Mouse (Mus musculus): ENCODE measurements around the gene Rcor3. TPM values are rescaled to one million over a fixed set of nuclear protein-coding genes. Genes with fewer than 3 reads are reported as not detected.

Rcor3 gene
- polyA plus RNA-seq, 1 experiment from 2014 or later = 16.8 TPM

DNA sequence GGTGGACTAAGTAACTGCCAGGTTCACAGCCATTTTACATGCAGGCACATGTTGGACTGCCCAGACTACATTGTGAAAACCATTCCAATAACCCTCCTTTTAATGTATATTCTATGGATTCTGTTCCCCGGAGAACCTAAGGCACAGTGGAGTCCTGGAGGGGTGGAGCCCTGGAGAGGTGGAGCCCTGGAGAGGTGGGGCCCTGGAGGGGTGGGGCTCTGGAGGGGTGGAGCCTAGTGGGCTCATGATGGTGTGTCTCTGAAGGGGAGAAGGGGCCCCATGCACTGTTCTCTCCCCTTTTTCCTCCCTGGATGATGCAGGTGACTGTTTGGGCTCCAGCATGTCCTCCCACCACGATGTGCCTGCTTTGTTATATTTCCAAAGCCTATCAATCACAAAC lies 69.7 kb downstream of the Rcor3 start:
- ATAC-seq = no peak

DNA sequence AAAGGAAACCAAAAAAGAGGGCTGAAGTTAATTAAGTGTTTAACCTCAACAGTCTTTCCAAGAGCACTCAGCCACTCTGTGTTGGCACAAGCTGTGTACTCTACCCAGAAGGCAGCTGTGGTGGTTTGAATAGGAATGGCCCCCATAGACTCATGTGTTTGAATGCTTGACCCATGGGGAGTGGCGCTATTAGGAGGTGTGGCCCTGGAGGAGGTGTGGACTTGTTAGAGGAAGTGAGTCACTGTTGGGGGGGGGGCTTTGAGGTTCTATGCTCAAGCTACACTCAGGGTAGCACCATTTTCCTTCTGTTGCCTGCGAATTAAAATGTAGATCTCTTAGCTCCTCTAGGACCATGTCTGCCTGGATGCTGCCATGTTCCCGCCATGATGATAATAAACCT lies 70.9 kb downstream of the Rcor3 start:
- Histone ChIP-seq H3K4me3 (ENCODE audit: low read depth, low read length) (no peak overlapping the region), H3K36me3 (ENCODE audit: control insufficient read depth, insufficient read depth) (peaks cover 64% of the 10 kb centered on the region), H3K27me3 (replicated peaks; ENCODE audit: control insufficient read depth, insufficient read depth, low read length) (no peaks in the 10 kb centered on the region), H3K9me3 (ENCODE audit: control insufficient read depth) (0 out of 2 replicates have a peak, but pooled peaks cover 4% of the 10 kb centered on the region), H3K4me2 (replicated peaks; ENCODE audit: low read depth) (no peak overlapping the region), H3K27ac (ENCODE audit: low read depth, low read length) (no peak overlapping the region), H3K4me1 (replicated peaks; ENCODE audit: control insufficient read depth, insufficient read depth, low read length) (0 out of 2 replicates have a peak, but pooled peaks cover 10% of the 10 kb centered on the region), H3K9ac (ENCODE audit: low read depth, low read length) (no peak overlapping the region)
- TF ChIP-seq CTCF (IDR thresholded peaks at IDR 0.05; ENCODE audit: low read depth) = no peak
- 99% methylated on average over 3 of the region's 3 CpGs for WGBS
- no peak for ATAC-seq

More for the DNA sequence above, 69.7 kb downstream of the Rcor3 start:
- Histone ChIP-seq H3K4me2 (replicated peaks; ENCODE audit: low read depth) (no peak overlapping the region), H3K36me3 (ENCODE audit: control insufficient read depth, insufficient read depth) (peaks cover 54% of the 10 kb centered on the region), H3K9ac (ENCODE audit: low read depth, low read length) (no peak overlapping the region), H3K4me3 (ENCODE audit: low read depth, low read length) (no peak overlapping the region), H3K4me1 (replicated peaks; ENCODE audit: control insufficient read depth, insufficient read depth, low read length) (0 out of 2 replicates have a peak, but pooled peaks cover 10% of the 10 kb centered on the region), H3K27me3 (replicated peaks; ENCODE audit: control insufficient read depth, insufficient read depth, low read length) (no peaks in the 10 kb centered on the region), H3K9me3 (ENCODE audit: control insufficient read depth) (0 out of 2 replicates have a peak, but pooled peaks cover 4% of the 10 kb centered on the region), H3K27ac (ENCODE audit: low read depth, low read length) (no peak overlapping the region)
- TF ChIP-seq CTCF (IDR thresholded peaks at IDR 0.05; ENCODE audit: low read depth) = no peak
- WGBS = 48% methylated on average over 2 of the region's 2 CpGs

DNA sequence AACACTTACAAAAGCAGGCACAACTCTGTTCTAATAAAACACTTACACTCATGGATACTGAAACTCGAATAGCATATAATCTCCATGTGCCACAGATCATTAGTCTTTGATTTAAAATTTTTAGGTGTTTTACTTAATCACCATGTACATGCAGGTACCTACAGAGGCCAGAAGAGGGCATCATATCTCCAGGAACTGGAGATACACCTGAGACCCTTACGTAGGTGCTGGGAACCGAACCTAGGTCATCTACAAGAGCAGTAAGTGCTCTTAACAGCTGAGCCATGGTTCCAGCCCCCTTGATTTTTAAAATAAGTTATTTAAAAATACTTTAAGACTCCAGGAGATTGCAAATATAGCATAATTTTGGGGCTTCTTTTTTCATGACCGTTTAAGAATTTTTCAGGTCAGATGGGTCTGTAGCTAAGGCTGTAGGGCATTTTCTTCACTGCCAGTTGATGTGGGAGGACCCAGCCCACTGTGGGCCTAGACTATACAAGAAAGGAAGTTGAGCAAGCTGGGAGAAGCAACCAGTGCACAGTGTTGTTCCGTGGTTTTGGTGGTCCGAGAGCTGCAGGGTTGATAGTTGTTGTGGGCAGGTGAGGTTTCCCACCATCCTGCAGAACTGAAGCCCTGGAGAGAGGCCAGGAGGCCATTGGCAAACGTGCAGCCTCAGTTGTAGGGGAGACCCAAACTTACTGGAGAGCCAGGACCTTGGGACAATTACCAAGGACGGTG lies 74.5 kb downstream of the Rcor3 start:
- Histone ChIP-seq H3K4me1 (replicated peaks; ENCODE audit: control insufficient read depth, insufficient read depth, low read length) (no peaks in the 10 kb centered on the region), H3K9me3 (ENCODE audit: control insufficient read depth) (0 out of 2 replicates have a peak, but pooled peaks cover 4% of the 10 kb centered on the region), H3K36me3 (ENCODE audit: control insufficient read depth, insufficient read depth) (peaks cover 76% of the 10 kb centered on the region), H3K27me3 (replicated peaks; ENCODE audit: control insufficient read depth, insufficient read depth, low read length) (no peaks in the 10 kb centered on the region), H3K9ac (ENCODE audit: low read depth, low read length) (no peak overlapping the region), H3K27ac (ENCODE audit: low read depth, low read length) (no peak overlapping the region), H3K4me2 (replicated peaks; ENCODE audit: low read depth) (no peak overlapping the region), H3K4me3 (ENCODE audit: low read depth, low read length) (no peak overlapping the region)
- peak; percentile 52 for TF ChIP-seq CTCF (IDR thresholded peaks at IDR 0.05; ENCODE audit: low read depth)
- ATAC-seq = no peak
- 93% methylated on average over 8 of the region's 8 CpGs for WGBS

DNA sequence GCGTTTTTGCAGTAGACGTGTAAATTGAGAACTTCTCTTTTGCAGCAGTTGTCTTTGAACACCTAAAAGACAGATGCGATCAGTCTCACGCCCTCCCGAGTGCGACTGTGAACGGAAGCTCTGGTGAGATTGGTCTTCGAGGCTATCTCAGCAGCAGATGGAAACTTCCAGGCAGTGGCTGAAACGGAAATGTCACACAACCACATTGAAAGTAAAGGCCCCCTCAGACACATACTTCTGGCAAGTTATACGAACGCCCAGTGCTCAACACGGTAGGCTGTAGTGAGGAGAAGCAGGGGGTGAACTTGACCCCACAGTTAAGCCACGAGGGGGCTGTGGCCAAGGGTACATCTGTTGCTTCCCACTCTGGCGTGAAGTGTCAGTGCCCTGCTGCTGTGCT lies 75.2 kb downstream of the Rcor3 start:
- Histone ChIP-seq H3K9ac (ENCODE audit: low read depth, low read length) (no peak overlapping the region), H3K36me3 (ENCODE audit: control insufficient read depth, insufficient read depth) (peaks cover 73% of the 10 kb centered on the region)
- no peak for ATAC-seq

DNA sequence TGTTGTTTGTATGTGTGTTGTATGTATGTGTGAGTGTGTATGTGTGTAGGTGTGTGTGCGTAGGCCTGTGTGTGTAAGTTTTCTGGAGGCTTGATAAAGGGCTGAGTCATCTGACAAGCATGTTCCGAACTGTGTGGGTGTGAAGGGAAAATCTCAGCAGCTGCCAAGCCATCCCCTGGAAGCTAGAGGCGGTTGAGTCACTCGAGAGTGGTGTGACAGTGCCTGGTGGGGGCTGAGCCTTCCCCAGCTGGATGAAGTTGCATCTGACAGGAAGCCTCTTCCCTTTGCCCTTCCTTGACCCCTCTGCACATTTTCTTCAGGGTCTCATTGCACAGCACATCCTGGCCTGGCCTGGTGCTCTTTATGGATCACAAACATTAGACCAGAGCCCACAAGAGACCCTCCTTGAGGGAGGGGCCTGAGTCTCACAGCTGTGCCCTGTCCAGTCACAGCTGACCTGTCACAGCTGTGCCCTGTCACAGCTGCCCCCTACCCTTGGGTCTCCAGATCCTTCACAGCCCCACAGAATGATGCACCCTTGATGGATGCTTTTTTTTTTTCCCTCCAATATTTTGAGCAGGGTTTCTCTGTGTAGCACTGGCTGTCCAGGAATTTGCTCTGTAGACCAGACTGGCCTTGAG lies 76.1 kb downstream of the Rcor3 start:
- no peak overlapping the region for H3K27ac ChIP-seq (ENCODE audit: low read depth, low read length)
- no peaks in the 10 kb centered on the region for H3K27me3 ChIP-seq (replicated peaks; ENCODE audit: control insufficient read depth, insufficient read depth, low read length)
- peaks cover 70% of the 10 kb centered on the region for H3K36me3 ChIP-seq (ENCODE audit: control insufficient read depth, insufficient read depth)
- ATAC-seq = 0 out of 2 replicates have a peak, but pooled peaks have one; percentile 19
- H3K4me3 ChIP-seq (ENCODE audit: low read depth, low read length) = no peak overlapping the region
- no peak overlapping the region for H3K4me2 ChIP-seq (replicated peaks; ENCODE audit: low read depth)
- H3K4me1 ChIP-seq (replicated peaks; ENCODE audit: control insufficient read depth, insufficient read depth, low read length) = no peaks in the 10 kb centered on the region
- H3K9me3 ChIP-seq (ENCODE audit: control insufficient read depth) = 0 out of 2 replicates have a peak, but pooled peaks cover 4% of the 10 kb centered on the region
- WGBS = 55% methylated on average over 4 of the region's 4 CpGs
- H3K9ac ChIP-seq (ENCODE audit: low read depth, low read length) = no peak overlapping the region
- no peak for TF ChIP-seq CTCF (IDR thresholded peaks at IDR 0.05; ENCODE audit: low read depth)

More for the DNA sequence above, 75.2 kb downstream of the Rcor3 start:
- Histone ChIP-seq H3K27me3 (replicated peaks; ENCODE audit: control insufficient read depth, insufficient read depth, low read length) (no peaks in the 10 kb centered on the region), H3K4me2 (replicated peaks; ENCODE audit: low read depth) (no peak overlapping the region), H3K9me3 (ENCODE audit: control insufficient read depth) (0 out of 2 replicates have a peak, but pooled peaks cover 4% of the 10 kb centered on the region), H3K4me1 (replicated peaks; ENCODE audit: control insufficient read depth, insufficient read depth, low read length) (no peaks in the 10 kb centered on the region), H3K27ac (ENCODE audit: low read depth, low read length) (no peak overlapping the region), H3K4me3 (ENCODE audit: low read depth, low read length) (no peak overlapping the region)
- 93% methylated on average over 14 of the region's 14 CpGs for WGBS
- TF ChIP-seq CTCF (IDR thresholded peaks at IDR 0.05; ENCODE audit: low read depth) = no peak

DNA sequence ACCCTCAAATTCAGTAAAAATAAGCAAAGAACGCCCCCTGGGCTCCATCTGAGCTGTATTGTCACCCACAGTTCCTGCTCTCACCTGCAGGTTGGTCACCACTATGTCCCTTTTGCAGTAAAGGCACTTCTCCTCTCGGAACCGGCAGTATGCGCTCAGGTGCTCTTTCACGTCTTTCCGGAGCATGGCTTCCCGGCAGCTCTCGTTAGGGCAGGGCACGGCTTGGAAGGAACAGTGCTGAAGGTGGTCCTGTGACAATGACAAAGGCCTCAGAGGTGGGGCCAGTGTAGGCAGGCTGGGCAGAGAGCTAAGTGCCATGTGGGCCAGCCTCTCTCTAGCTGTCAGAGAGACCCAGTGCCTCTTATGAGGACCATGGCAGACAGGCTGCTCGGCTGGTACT lies 79.0 kb downstream of the Rcor3 start:
- Histone ChIP-seq H3K9me3 (ENCODE audit: control insufficient read depth) (0 out of 2 replicates have a peak, but pooled peaks cover 4% of the 10 kb centered on the region), H3K9ac (ENCODE audit: low read depth, low read length) (no peak overlapping the region), H3K4me2 (replicated peaks; ENCODE audit: low read depth) (no peak overlapping the region), H3K27me3 (replicated peaks; ENCODE audit: control insufficient read depth, insufficient read depth, low read length) (no peaks in the 10 kb centered on the region), H3K27ac (ENCODE audit: low read depth, low read length) (no peak overlapping the region), H3K4me1 (replicated peaks; ENCODE audit: control insufficient read depth, insufficient read depth, low read length) (no peaks in the 10 kb centered on the region), H3K4me3 (ENCODE audit: low read depth, low read length) (no peak overlapping the region), H3K36me3 (ENCODE audit: control insufficient read depth, insufficient read depth) (peaks cover 61% of the 10 kb centered on the region)
- no peak for ATAC-seq
- WGBS = 83% methylated on average over 10 of the region's 10 CpGs
- no peak for TF ChIP-seq CTCF (IDR thresholded peaks at IDR 0.05; ENCODE audit: low read depth)

All from intestine, postnatal 0 days (tissue).